Mouse (Mus musculus): ENCODE measurements around the gene Gyg. TPM values are rescaled to one million over a fixed set of nuclear protein-coding genes. Genes with fewer than 3 reads are reported as not detected.

The Gyg gene
- total RNA-seq, 1 experiment = 8.2 TPM

DNA sequence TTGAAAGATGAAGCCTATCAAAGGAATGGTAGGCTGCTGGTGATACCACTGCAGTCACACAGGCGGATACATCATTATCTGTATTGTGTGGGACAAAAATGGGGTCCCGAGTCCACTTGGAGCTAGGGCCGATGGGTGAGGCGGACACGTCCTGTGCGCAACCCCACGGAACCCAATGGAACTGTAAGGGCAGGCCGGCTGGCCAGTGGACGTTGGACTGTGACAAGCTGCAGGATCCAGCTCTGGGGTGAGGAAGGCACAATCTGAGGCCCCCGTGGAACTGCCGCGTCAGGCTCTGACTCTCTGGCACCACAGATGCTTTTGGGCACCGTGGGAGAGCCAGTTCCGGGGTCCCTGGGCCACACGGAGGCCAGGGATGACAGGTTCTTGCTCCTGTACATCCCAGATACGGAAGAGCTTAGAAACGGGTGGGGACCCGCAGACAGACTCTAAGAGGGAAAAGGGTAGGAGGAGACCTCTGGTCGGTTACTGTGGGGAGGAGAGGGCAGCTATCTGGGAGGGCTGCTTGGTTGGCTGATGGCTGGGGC is 36.0 kb downstream of the Gyg start:
- Histone ChIP-seq H3K9ac (ENCODE audit: insufficient read depth, low read depth, low read length, poor library complexity, severe bottlenecking) (no peak overlapping the region), H3K4me3 (ENCODE audit: insufficient read depth in 1 of 2, low read depth in 1 of 2, low read length in 2 of 2, poor library complexity in 1 of 2, severe bottlenecking in 1 of 2) (peak overlapping the region in 1 of 2 experiments; percentile 42; a peak in 3 of 4 replicates), H3K27ac (ENCODE audit: insufficient read depth, low read depth, low read length, poor library complexity, severe bottlenecking) (no peak overlapping the region), H3K36me3 (ENCODE audit: control insufficient read depth, insufficient read depth, low read length, poor library complexity, severe bottlenecking) (peaks cover 4% of the 10 kb centered on the region), H3K4me1 (ENCODE audit: control insufficient read depth in 2 of 2, insufficient read depth in 2 of 2, low read length in 2 of 2, poor library complexity in 1 of 2) (peaks cover 4 to 10% of the 10 kb centered on the region in 2 experiments; a peak in 2 of 4 replicates), H3K9me3 (ENCODE audit: control insufficient read depth, insufficient read depth, low read depth, low read length) (no peaks in the 10 kb centered on the region)
- TF ChIP-seq HCFC1 (IDR thresholded peaks at IDR 0.05; ENCODE audit: borderline replicate concordance, insufficient read depth, low read length) = no peak
- no peak for TF ChIP-seq CHD2 (IDR thresholded peaks at IDR 0.05; ENCODE audit: low read depth, low read length)
- TF ChIP-seq MAFK (IDR thresholded peaks at IDR 0.05; ENCODE audit: insufficient read depth, low read depth, low read length) = no peak
- TF ChIP-seq ZNF384 (IDR thresholded peaks at IDR 0.05; ENCODE audit: low read depth, low read length) = no peak
- TF ChIP-seq ZC3H11A (IDR thresholded peaks at IDR 0.05; ENCODE audit: borderline replicate concordance, low read depth, low read length) = no peak
- DNase-seq (ENCODE audit: low read depth, low spot score) = peak; percentile 13
- in situ Hi-C loops (cut with MboI; ENCODE audit: low sequenced_read_pairs in 2 of 2, unreplicated experiment in 2 of 2) = no loop called here

DNA sequence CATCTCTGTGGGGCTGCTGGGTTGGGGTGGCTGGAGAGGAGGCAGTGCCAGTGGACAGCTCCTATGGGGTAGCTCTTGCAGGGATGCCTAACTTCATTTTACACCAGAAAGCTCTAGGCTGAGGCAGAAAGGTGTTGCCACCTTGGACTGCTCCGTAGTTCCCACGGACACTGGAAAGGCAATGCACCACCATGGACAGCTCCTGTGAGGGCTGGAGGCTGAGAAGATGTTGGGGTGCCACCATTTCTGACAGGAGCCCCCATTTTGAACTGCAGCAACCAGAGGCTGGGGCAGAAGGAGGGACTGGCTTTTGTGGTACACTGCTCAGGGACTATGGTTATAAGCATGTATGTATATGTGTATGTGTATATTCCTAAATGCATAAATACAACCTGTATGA is 43.2 kb downstream of the Gyg start:
- no peaks in the 10 kb centered on the region for H3K9me3 ChIP-seq (ENCODE audit: control insufficient read depth, insufficient read depth, low read depth, low read length)
- no peak for DNase-seq (ENCODE audit: low read depth, low spot score)
- no peak overlapping the region for H3K9ac ChIP-seq (ENCODE audit: insufficient read depth, low read depth, low read length, poor library complexity, severe bottlenecking)
- H3K36me3 ChIP-seq (ENCODE audit: control insufficient read depth, insufficient read depth, low read length, poor library complexity, severe bottlenecking) = peaks cover 7% of the 10 kb centered on the region
- no peaks in the 10 kb centered on the region for H3K4me1 ChIP-seq (ENCODE audit: control insufficient read depth in 2 of 2, insufficient read depth in 2 of 2, low read length in 2 of 2, poor library complexity in 1 of 2)
- H3K4me3 ChIP-seq (ENCODE audit: insufficient read depth in 1 of 2, low read depth in 1 of 2, low read length in 2 of 2, poor library complexity in 1 of 2, severe bottlenecking in 1 of 2) = no peak overlapping the region
- TF ChIP-seq HCFC1 (IDR thresholded peaks at IDR 0.05; ENCODE audit: borderline replicate concordance, insufficient read depth, low read length) (no peak), CHD2 (IDR thresholded peaks at IDR 0.05; ENCODE audit: low read depth, low read length) (no peak)
- H3K27ac ChIP-seq (ENCODE audit: insufficient read depth, low read depth, low read length, poor library complexity, severe bottlenecking) = no peak overlapping the region
- in situ Hi-C loops (cut with MboI; ENCODE audit: low sequenced_read_pairs in 2 of 2, unreplicated experiment in 2 of 2) = no loop called here

GRCm38 (mm10) chr3:20108881-20109280 is 46.2 kb downstream of the Gyg start:
- H3K9ac ChIP-seq (ENCODE audit: insufficient read depth, low read depth, low read length, poor library complexity, severe bottlenecking) = no peak overlapping the region
- no peaks in the 10 kb centered on the region for H3K9me3 ChIP-seq (ENCODE audit: control insufficient read depth, insufficient read depth, low read depth, low read length)
- no peak overlapping the region for H3K4me3 ChIP-seq (ENCODE audit: insufficient read depth in 1 of 2, low read depth in 1 of 2, low read length in 2 of 2, poor library complexity in 1 of 2, severe bottlenecking in 1 of 2)
- in situ Hi-C loops (cut with MboI; ENCODE audit: low sequenced_read_pairs in 2 of 2, unreplicated experiment in 2 of 2) = no loop called here
- H3K4me1 ChIP-seq (ENCODE audit: control insufficient read depth in 2 of 2, insufficient read depth in 2 of 2, low read length in 2 of 2, poor library complexity in 1 of 2) = no peaks in the 10 kb centered on the region
- DNase-seq (ENCODE audit: low read depth, low spot score) = no peak
- no peak for TF ChIP-seq ZC3H11A (IDR thresholded peaks at IDR 0.05; ENCODE audit: borderline replicate concordance, low read depth, low read length)
- TF ChIP-seq CHD2 (IDR thresholded peaks at IDR 0.05; ENCODE audit: low read depth, low read length) = no peak
- no peak for TF ChIP-seq ZNF384 (IDR thresholded peaks at IDR 0.05; ENCODE audit: low read depth, low read length)
- no peak for TF ChIP-seq HCFC1 (IDR thresholded peaks at IDR 0.05; ENCODE audit: borderline replicate concordance, insufficient read depth, low read length)
- no peak for TF ChIP-seq MAFK (IDR thresholded peaks at IDR 0.05; ENCODE audit: insufficient read depth, low read depth, low read length)
- H3K27ac ChIP-seq (ENCODE audit: insufficient read depth, low read depth, low read length, poor library complexity, severe bottlenecking) = no peak overlapping the region
- H3K36me3 ChIP-seq (ENCODE audit: control insufficient read depth, insufficient read depth, low read length, poor library complexity, severe bottlenecking) = peaks cover 8% of the 10 kb centered on the region

GRCm38 (mm10) chr3:20104776-20105175 is 50.3 kb downstream of the Gyg start:
- in situ Hi-C loops (cut with MboI; ENCODE audit: low sequenced_read_pairs in 2 of 2, unreplicated experiment in 2 of 2) = no loop called here
- Histone ChIP-seq H3K4me1 (ENCODE audit: control insufficient read depth in 2 of 2, insufficient read depth in 2 of 2, low read length in 2 of 2, poor library complexity in 1 of 2) (no peaks in the 10 kb centered on the region), H3K9me3 (ENCODE audit: control insufficient read depth, insufficient read depth, low read depth, low read length) (no peaks in the 10 kb centered on the region), H3K4me3 (ENCODE audit: insufficient read depth in 1 of 2, low read depth in 1 of 2, low read length in 2 of 2, poor library complexity in 1 of 2, severe bottlenecking in 1 of 2) (no peak overlapping the region), H3K27ac (ENCODE audit: insufficient read depth, low read depth, low read length, poor library complexity, severe bottlenecking) (no peak overlapping the region), H3K9ac (ENCODE audit: insufficient read depth, low read depth, low read length, poor library complexity, severe bottlenecking) (no peak overlapping the region), H3K36me3 (ENCODE audit: control insufficient read depth, insufficient read depth, low read length, poor library complexity, severe bottlenecking) (peaks cover 3% of the 10 kb centered on the region)
- no peak for TF ChIP-seq MAFK (IDR thresholded peaks at IDR 0.05; ENCODE audit: insufficient read depth, low read depth, low read length)
- DNase-seq (ENCODE audit: low read depth, low spot score) = no peak

- H3K36me3 ChIP-seq (ENCODE audit: control insufficient read depth, insufficient read depth, low read length, poor library complexity, severe bottlenecking) = peaks cover 3% of the 10 kb centered on the region
- in situ Hi-C loops (cut with MboI; ENCODE audit: low sequenced_read_pairs in 2 of 2, unreplicated experiment in 2 of 2) = no loop called here
- no peak overlapping the region for H3K27ac ChIP-seq (ENCODE audit: insufficient read depth, low read depth, low read length, poor library complexity, severe bottlenecking)
- TF ChIP-seq MAFK (IDR thresholded peaks at IDR 0.05; ENCODE audit: insufficient read depth, low read depth, low read length) = no peak
- TF ChIP-seq HCFC1 (IDR thresholded peaks at IDR 0.05; ENCODE audit: borderline replicate concordance, insufficient read depth, low read length) = no peak
- TF ChIP-seq ZNF384 (IDR thresholded peaks at IDR 0.05; ENCODE audit: low read depth, low read length) = no peak
- no peak for TF ChIP-seq ZC3H11A (IDR thresholded peaks at IDR 0.05; ENCODE audit: borderline replicate concordance, low read depth, low read length)
- TF ChIP-seq CHD2 (IDR thresholded peaks at IDR 0.05; ENCODE audit: low read depth, low read length) = no peak
- no peak for DNase-seq (ENCODE audit: low read depth, low spot score)
- H3K4me3 ChIP-seq (ENCODE audit: insufficient read depth in 1 of 2, low read depth in 1 of 2, low read length in 2 of 2, poor library complexity in 1 of 2, severe bottlenecking in 1 of 2) = no peak overlapping the region
- H3K9ac ChIP-seq (ENCODE audit: insufficient read depth, low read depth, low read length, poor library complexity, severe bottlenecking) = no peak overlapping the region
- no peaks in the 10 kb centered on the region for H3K4me1 ChIP-seq (ENCODE audit: control insufficient read depth in 2 of 2, insufficient read depth in 2 of 2, low read length in 2 of 2, poor library complexity in 1 of 2)
- H3K9me3 ChIP-seq (ENCODE audit: control insufficient read depth, insufficient read depth, low read depth, low read length) = no peaks in the 10 kb centered on the region
Measured at GRCm38 (mm10) chr3:20104318-20104717, 50.8 kb downstream of the Gyg start.
